Mouse (Mus musculus): ENCODE results near the gene Dock2. TPM values are rescaled to one million over a fixed set of nuclear protein-coding genes. Genes with fewer than 3 reads are reported as not detected.
"Not testable (repeated sequence)": the region's sequence is repeated elsewhere in the genome, so short reads cannot be mapped to it uniquely, and the experiment has no call there.

The Dock2 gene
- total RNA-seq (2015) = 153 and 160 TPM in 2 replicates
- 218 and 238 TPM in 2 replicates for total RNA-seq (2017)

GRCm38 (mm10) chr11:34783587-34784043 lies at the start of gene Dock2:
Gene Dock2, minus strand, starts transcription at chr11:34783892.
- peak; percentile 82 for ATAC-seq (ENCODE audit: poor library complexity, severe bottlenecking)

- ATAC-seq (ENCODE audit: poor library complexity, severe bottlenecking) = no peak
Measured at GRCm38 (mm10) chr11:34832678-34833077, 49.0 kb upstream of the Dock2 start.

- ATAC-seq (ENCODE audit: poor library complexity, severe bottlenecking) = no peak
Measured at GRCm38 (mm10) chr11:34827803-34828202, 44.1 kb upstream of the Dock2 start.

GRCm38 (mm10) chr11:34826940-34827339 lies 43.2 kb upstream of the Dock2 start:
- no peak for ATAC-seq (ENCODE audit: poor library complexity, severe bottlenecking)

GRCm38 (mm10) chr11:34824791-34825190 lies 41.1 kb upstream of the Dock2 start:
- no peak for ATAC-seq (ENCODE audit: poor library complexity, severe bottlenecking)

GRCm38 (mm10) chr11:34814767-34815166 lies 31.1 kb upstream of the Dock2 start:
- no peak for ATAC-seq (ENCODE audit: poor library complexity, severe bottlenecking)

GRCm38 (mm10) chr11:34814319-34814718 lies 30.6 kb upstream of the Dock2 start:
- no peak for ATAC-seq (ENCODE audit: poor library complexity, severe bottlenecking)

- not testable (repeated sequence) for ATAC-seq (ENCODE audit: poor library complexity, severe bottlenecking)
Measured at GRCm38 (mm10) chr11:34805026-34805425, 21.3 kb upstream of the Dock2 start.

- ATAC-seq (ENCODE audit: poor library complexity, severe bottlenecking) = not testable (repeated sequence)
Measured at GRCm38 (mm10) chr11:34798066-34798465, 14.4 kb upstream of the Dock2 start.

GRCm38 (mm10) chr11:34796097-34796496 lies 12.4 kb upstream of the Dock2 start:
- peak; percentile 72 for ATAC-seq (ENCODE audit: poor library complexity, severe bottlenecking)

- ATAC-seq (ENCODE audit: poor library complexity, severe bottlenecking) = no peak
Measured at GRCm38 (mm10) chr11:34791872-34792271, 8.2 kb upstream of the Dock2 start.

- no peak for ATAC-seq (ENCODE audit: poor library complexity, severe bottlenecking)
Measured at GRCm38 (mm10) chr11:34784864-34785263, 1.2 kb upstream of the Dock2 start.

GRCm38 (mm10) chr11:34782516-34783430 lies 919 bp downstream of the Dock2 start:
- peak; percentile 71 for ATAC-seq (ENCODE audit: poor library complexity, severe bottlenecking)

GRCm38 (mm10) chr11:34780786-34781185 lies 2.9 kb downstream of the Dock2 start:
- ATAC-seq (ENCODE audit: poor library complexity, severe bottlenecking) = no peak

GRCm38 (mm10) chr11:34779966-34780365 lies 3.7 kb downstream of the Dock2 start:
- ATAC-seq (ENCODE audit: poor library complexity, severe bottlenecking) = no peak

GRCm38 (mm10) chr11:34778351-34778750 lies 5.3 kb downstream of the Dock2 start:
- ATAC-seq (ENCODE audit: poor library complexity, severe bottlenecking) = peak; percentile 53

GRCm38 (mm10) chr11:34777529-34777928 lies 6.2 kb downstream of the Dock2 start:
- no peak for ATAC-seq (ENCODE audit: poor library complexity, severe bottlenecking)

GRCm38 (mm10) chr11:34776054-34776453 lies 7.6 kb downstream of the Dock2 start:
- ATAC-seq (ENCODE audit: poor library complexity, severe bottlenecking) = no peak

GRCm38 (mm10) chr11:34774636-34775035 lies 9.1 kb downstream of the Dock2 start:
- no peak for ATAC-seq (ENCODE audit: poor library complexity, severe bottlenecking)

GRCm38 (mm10) chr11:34773304-34773895 lies 10.3 kb downstream of the Dock2 start:
- ATAC-seq (ENCODE audit: poor library complexity, severe bottlenecking) = peak; percentile 42

GRCm38 (mm10) chr11:34771221-34771986 lies 12.3 kb downstream of the Dock2 start:
- peak; percentile 79 for ATAC-seq (ENCODE audit: poor library complexity, severe bottlenecking)
